Mouse (Mus musculus): ENCODE data around the gene Becn1. TPM values are rescaled to one million over a fixed set of nuclear protein-coding genes. Genes with fewer than 3 reads are reported as not detected.

The Becn1 gene
- polyA plus RNA-seq, 1 experiment from 2014 or later, result 166 TPM

- WGBS, result 41% methylated on average over 5 of the region's 5 CpGs
Observed at GRCm38 (mm10) chr11:101307744-101308143, 5.7 kb upstream of the Becn1 start.

DNA sequence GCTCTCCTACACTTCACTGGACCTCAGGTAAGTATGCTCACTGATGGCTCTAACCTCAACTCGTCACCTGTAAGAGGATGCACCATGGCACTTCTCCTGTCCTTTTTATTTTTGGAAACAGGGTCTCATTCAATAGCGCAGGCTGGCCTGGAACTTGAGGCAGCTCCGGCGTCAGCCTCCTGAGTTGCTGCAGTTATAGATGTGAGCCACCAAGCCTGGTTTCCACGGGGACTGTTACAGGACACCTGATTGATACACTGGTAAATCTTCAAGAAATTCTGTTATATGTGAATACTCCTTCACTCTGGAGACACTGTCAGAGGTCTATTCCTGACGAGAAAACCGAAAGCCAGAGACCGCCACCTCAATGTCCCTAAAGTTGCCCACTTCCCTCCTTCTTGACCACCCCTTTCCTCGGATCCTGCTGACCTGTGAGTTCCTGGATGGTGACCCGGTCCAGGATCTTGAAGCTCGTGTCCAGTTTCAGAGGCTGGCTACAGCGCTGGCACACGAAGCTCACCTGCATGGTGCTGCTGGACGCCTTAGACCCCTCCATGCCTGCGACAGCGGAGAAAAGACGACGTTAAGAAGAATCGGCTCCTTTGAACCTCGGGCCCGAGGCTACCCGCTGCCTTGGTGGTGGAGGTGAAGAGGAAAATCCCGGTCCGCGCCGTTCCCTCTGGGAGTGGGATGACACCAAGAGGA, 635 bp downstream of the Becn1 start:
- DNase-seq (ENCODE audit: low spot score), result no peak
- H3K4me3 ChIP-seq (ENCODE audit: low read depth, low read length), result peak overlapping the region; percentile 92
- H3K27me3 ChIP-seq (ENCODE audit: control insufficient read depth, insufficient read depth, low read length), result no peaks in the 10 kb centered on the region
- peaks cover 8% of the 10 kb centered on the region for H3K4me1 ChIP-seq (replicated peaks; ENCODE audit: control insufficient read depth, insufficient read depth, low read length)
- 16% methylated on average over 26 of the region's 26 CpGs for WGBS
- H3K27ac ChIP-seq (ENCODE audit: low read depth, low read length), result 0 out of 2 replicates have a peak overlapping the region, but pooled peaks have one; percentile 58
- peak overlapping the region; percentile 94 for H3K4me2 ChIP-seq (replicated peaks; ENCODE audit: low read depth, low read length)
- no peaks in the 10 kb centered on the region for H3K36me3 ChIP-seq (ENCODE audit: control insufficient read depth, insufficient read depth, low read length)
- peak overlapping the region; percentile 88 for H3K9ac ChIP-seq (ENCODE audit: low read depth, low read length)
- peak; percentile 35 for ATAC-seq (ENCODE audit: low FRiP score)
- H3K9me3 ChIP-seq (ENCODE audit: control insufficient read depth, low read length), result no peaks in the 10 kb centered on the region

More at GRCm38 (mm10) chr11:101307744-101308143, 5.7 kb upstream of the Becn1 start:
- DNase-seq (ENCODE audit: low spot score) (no peak), ATAC-seq (ENCODE audit: low FRiP score) (no peak)
- Histone ChIP-seq H3K27ac (ENCODE audit: low read depth, low read length) (no peak overlapping the region), H3K9me3 (ENCODE audit: control insufficient read depth, low read length) (no peaks in the 10 kb centered on the region), H3K27me3 (ENCODE audit: control insufficient read depth, insufficient read depth, low read length) (no peaks in the 10 kb centered on the region), H3K4me2 (replicated peaks; ENCODE audit: low read depth, low read length) (no peak overlapping the region), H3K9ac (ENCODE audit: low read depth, low read length) (no peak overlapping the region), H3K36me3 (ENCODE audit: control insufficient read depth, insufficient read depth, low read length) (no peaks in the 10 kb centered on the region), H3K4me3 (ENCODE audit: low read depth, low read length) (no peak overlapping the region), H3K4me1 (replicated peaks; ENCODE audit: control insufficient read depth, insufficient read depth, low read length) (no peaks in the 10 kb centered on the region)

GRCm38 (mm10) chr11:101300881-101301280, 1.2 kb downstream of the Becn1 start:
- Histone ChIP-seq H3K4me1 (replicated peaks; ENCODE audit: control insufficient read depth, insufficient read depth, low read length) (peaks cover 8% of the 10 kb centered on the region), H3K27me3 (ENCODE audit: control insufficient read depth, insufficient read depth, low read length) (no peaks in the 10 kb centered on the region), H3K4me2 (replicated peaks; ENCODE audit: low read depth, low read length) (peak overlapping the region; percentile 94), H3K27ac (ENCODE audit: low read depth, low read length) (no peak overlapping the region), H3K9ac (ENCODE audit: low read depth, low read length) (peak overlapping the region; percentile 88; the same call in 1 of the 2 replicates), H3K4me3 (ENCODE audit: low read depth, low read length) (peak overlapping the region; percentile 92; the same call in 1 of the 2 replicates), H3K9me3 (ENCODE audit: control insufficient read depth, low read length) (no peaks in the 10 kb centered on the region), H3K36me3 (ENCODE audit: control insufficient read depth, insufficient read depth, low read length) (no peaks in the 10 kb centered on the region)
- DNase-seq (ENCODE audit: low spot score), result no peak
- 73% methylated on average over 7 of the region's 7 CpGs for WGBS
- no peak for ATAC-seq (ENCODE audit: low FRiP score)

GRCm38 (mm10) chr11:101295191-101295590, 6.9 kb downstream of the Becn1 start:
- no peak for ATAC-seq (ENCODE audit: low FRiP score)
- Histone ChIP-seq H3K4me2 (replicated peaks; ENCODE audit: low read depth, low read length) (no peak overlapping the region), H3K9ac (ENCODE audit: low read depth, low read length) (no peak overlapping the region), H3K4me1 (replicated peaks; ENCODE audit: control insufficient read depth, insufficient read depth, low read length) (no peaks in the 10 kb centered on the region), H3K36me3 (ENCODE audit: control insufficient read depth, insufficient read depth, low read length) (peaks cover 5% of the 10 kb centered on the region), H3K4me3 (ENCODE audit: low read depth, low read length) (no peak overlapping the region), H3K27ac (ENCODE audit: low read depth, low read length) (no peak overlapping the region), H3K9me3 (ENCODE audit: control insufficient read depth, low read length) (no peaks in the 10 kb centered on the region), H3K27me3 (ENCODE audit: control insufficient read depth, insufficient read depth, low read length) (no peaks in the 10 kb centered on the region)
- WGBS, result 87% methylated on average over 8 of the region's 8 CpGs
- DNase-seq (ENCODE audit: low spot score), result no peak

DNA sequence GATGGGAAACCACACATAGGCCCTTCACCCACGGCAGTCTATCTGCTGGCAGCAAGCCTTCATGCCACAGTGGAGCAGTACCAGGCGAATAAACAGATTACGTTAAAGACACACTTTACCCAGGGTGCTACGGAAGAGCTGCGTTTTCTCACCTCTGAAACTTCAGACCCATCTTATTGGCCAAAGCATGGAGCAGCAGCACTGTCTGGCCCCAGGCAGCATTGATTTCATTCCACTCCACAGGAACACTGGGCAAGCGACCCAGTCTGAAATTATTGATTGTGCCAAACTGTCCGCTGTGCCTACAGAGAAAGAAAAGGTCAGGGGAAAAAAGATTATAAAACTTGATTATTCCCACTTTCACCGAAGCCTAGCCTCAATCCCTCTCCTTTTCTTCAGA, 10.9 kb downstream of the Becn1 start:
- Histone ChIP-seq H3K9me3 (ENCODE audit: control insufficient read depth, low read length) (no peaks in the 10 kb centered on the region), H3K4me3 (ENCODE audit: low read depth, low read length) (no peak overlapping the region), H3K36me3 (ENCODE audit: control insufficient read depth, insufficient read depth, low read length) (peaks cover 7% of the 10 kb centered on the region), H3K27me3 (ENCODE audit: control insufficient read depth, insufficient read depth, low read length) (no peaks in the 10 kb centered on the region), H3K9ac (ENCODE audit: low read depth, low read length) (no peak overlapping the region), H3K27ac (ENCODE audit: low read depth, low read length) (no peak overlapping the region), H3K4me2 (replicated peaks; ENCODE audit: low read depth, low read length) (no peak overlapping the region), H3K4me1 (replicated peaks; ENCODE audit: control insufficient read depth, insufficient read depth, low read length) (no peaks in the 10 kb centered on the region)
- ATAC-seq (ENCODE audit: low FRiP score) (no peak), DNase-seq (ENCODE audit: low spot score) (no peak)
- 96% methylated on average over 8 of the region's 8 CpGs for WGBS

- H3K27ac ChIP-seq (ENCODE audit: low read depth, low read length), result no peak overlapping the region
- H3K4me1 ChIP-seq (replicated peaks; ENCODE audit: control insufficient read depth, insufficient read depth, low read length), result no peaks in the 10 kb centered on the region
- H3K4me2 ChIP-seq (replicated peaks; ENCODE audit: low read depth, low read length), result no peak overlapping the region
- no peaks in the 10 kb centered on the region for H3K27me3 ChIP-seq (ENCODE audit: control insufficient read depth, insufficient read depth, low read length)
- 89% methylated on average over 9 of the region's 9 CpGs for WGBS
- no peak overlapping the region for H3K9ac ChIP-seq (ENCODE audit: low read depth, low read length)
- 0 out of 2 replicates have a peak, but pooled peaks cover 2% of the 10 kb centered on the region for H3K36me3 ChIP-seq (ENCODE audit: control insufficient read depth, insufficient read depth, low read length)
- ATAC-seq (ENCODE audit: low FRiP score) (no peak), DNase-seq (ENCODE audit: low spot score) (no peak)
- no peak overlapping the region for H3K4me3 ChIP-seq (ENCODE audit: low read depth, low read length)
- no peaks in the 10 kb centered on the region for H3K9me3 ChIP-seq (ENCODE audit: control insufficient read depth, low read length)
Observed at GRCm38 (mm10) chr11:101287306-101287705, 14.8 kb downstream of the Becn1 start.

GRCm38 (mm10) chr11:101283805-101284204, 18.3 kb downstream of the Becn1 start:
- no peak for ATAC-seq (ENCODE audit: low FRiP score)
- H3K27ac ChIP-seq (ENCODE audit: low read depth, low read length), result no peak overlapping the region
- 0 out of 2 replicates have a peak, but pooled peaks cover 2% of the 10 kb centered on the region for H3K36me3 ChIP-seq (ENCODE audit: control insufficient read depth, insufficient read depth, low read length)
- no peaks in the 10 kb centered on the region for H3K4me1 ChIP-seq (replicated peaks; ENCODE audit: control insufficient read depth, insufficient read depth, low read length)
- DNase-seq (ENCODE audit: low spot score), result no peak
- no peak overlapping the region for H3K4me2 ChIP-seq (replicated peaks; ENCODE audit: low read depth, low read length)
- H3K4me3 ChIP-seq (ENCODE audit: low read depth, low read length), result no peak overlapping the region
- no peak overlapping the region for H3K9ac ChIP-seq (ENCODE audit: low read depth, low read length)
- 57% methylated on average over 4 of the region's 4 CpGs for WGBS
- no peaks in the 10 kb centered on the region for H3K9me3 ChIP-seq (ENCODE audit: control insufficient read depth, low read length)
- no peaks in the 10 kb centered on the region for H3K27me3 ChIP-seq (ENCODE audit: control insufficient read depth, insufficient read depth, low read length)

- H3K4me2 ChIP-seq (replicated peaks; ENCODE audit: low read depth, low read length), result no peak overlapping the region
- H3K4me1 ChIP-seq (replicated peaks; ENCODE audit: control insufficient read depth, insufficient read depth, low read length), result peaks cover 3% of the 10 kb centered on the region
- H3K36me3 ChIP-seq (ENCODE audit: control insufficient read depth, insufficient read depth, low read length), result 0 out of 2 replicates have a peak, but pooled peaks cover 2% of the 10 kb centered on the region
- ATAC-seq (ENCODE audit: low FRiP score), result no peak
- 28% methylated on average over 5 of the region's 5 CpGs for WGBS
- no peaks in the 10 kb centered on the region for H3K27me3 ChIP-seq (ENCODE audit: control insufficient read depth, insufficient read depth, low read length)
- DNase-seq (ENCODE audit: low spot score), result no peak
- H3K9me3 ChIP-seq (ENCODE audit: control insufficient read depth, low read length), result no peaks in the 10 kb centered on the region
- no peak overlapping the region for H3K9ac ChIP-seq (ENCODE audit: low read depth, low read length)
- H3K27ac ChIP-seq (ENCODE audit: low read depth, low read length), result no peak overlapping the region
- H3K4me3 ChIP-seq (ENCODE audit: low read depth, low read length), result no peak overlapping the region
Observed at GRCm38 (mm10) chr11:101282896-101283295, 19.2 kb downstream of the Becn1 start.

- Histone ChIP-seq H3K27me3 (ENCODE audit: control insufficient read depth, insufficient read depth, low read length) (no peaks in the 10 kb centered on the region; the same call in 1 of the 2 replicates), H3K36me3 (ENCODE audit: control insufficient read depth, insufficient read depth, low read length) (no peaks in the 10 kb centered on the region), H3K4me2 (replicated peaks; ENCODE audit: low read depth, low read length) (no peak overlapping the region), H3K9ac (ENCODE audit: low read depth, low read length) (no peak overlapping the region), H3K9me3 (ENCODE audit: control insufficient read depth, low read length) (no peaks in the 10 kb centered on the region), H3K27ac (ENCODE audit: low read depth, low read length) (no peak overlapping the region), H3K4me3 (ENCODE audit: low read depth, low read length) (no peak overlapping the region), H3K4me1 (replicated peaks; ENCODE audit: control insufficient read depth, insufficient read depth, low read length) (peaks cover 11% of the 10 kb centered on the region)
- DNase-seq (ENCODE audit: low spot score) (no peak), ATAC-seq (ENCODE audit: low FRiP score) (no peak)
- WGBS, result 49% methylated on average over 7 of the region's 7 CpGs
Observed at GRCm38 (mm10) chr11:101280837-101281236, 21.2 kb downstream of the Becn1 start.
